Mouse (Mus musculus): ENCODE results near the gene Rpl5. TPM values are rescaled to one million over a fixed set of nuclear protein-coding genes. Genes with fewer than 3 reads are reported as not detected.

The Rpl5 gene
- total RNA-seq, 4 experiments from 2014 or later, result 62.0 to 75.5 (median 66.3) TPM

- no peak for DNase-seq (ENCODE audit: low spot score in 2 of 2)
These were observed 40.9 kb downstream of the Rpl5 start for GRCm38 (mm10) chr5:107941222-107941621.

- DNase-seq (ENCODE audit: low spot score in 2 of 2), result no peak
These were observed 42.6 kb downstream of the Rpl5 start for GRCm38 (mm10) chr5:107942941-107943340.

- no peak for DNase-seq (ENCODE audit: low spot score in 2 of 2)
These were observed 43.2 kb downstream of the Rpl5 start for GRCm38 (mm10) chr5:107943526-107943925.

GRCm38 (mm10) chr5:107946475-107946874 is 46.2 kb downstream of the Rpl5 start:
- DNase-seq (ENCODE audit: low spot score in 2 of 2), result no peak

DNA sequence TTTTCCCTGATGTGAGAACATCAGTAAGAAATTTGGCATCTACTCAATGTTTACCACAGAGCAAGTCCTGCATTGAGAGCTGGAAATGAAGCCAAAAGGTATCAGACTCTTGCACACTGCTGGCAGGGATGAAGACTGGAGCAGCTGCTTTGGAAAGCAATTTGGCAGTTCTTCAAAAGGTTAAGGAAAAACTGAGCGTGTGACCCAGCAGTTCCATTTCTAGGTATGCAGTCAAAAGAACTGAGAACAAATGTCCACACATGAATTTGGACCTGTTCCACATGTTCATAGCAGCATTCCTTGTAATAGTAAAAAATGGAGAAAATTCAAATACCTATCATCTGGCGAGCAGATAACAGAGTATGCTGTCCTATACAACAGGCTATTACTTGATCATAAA is 47.2 kb downstream of the Rpl5 start:
- no peak for DNase-seq (ENCODE audit: low spot score in 2 of 2)

DNA sequence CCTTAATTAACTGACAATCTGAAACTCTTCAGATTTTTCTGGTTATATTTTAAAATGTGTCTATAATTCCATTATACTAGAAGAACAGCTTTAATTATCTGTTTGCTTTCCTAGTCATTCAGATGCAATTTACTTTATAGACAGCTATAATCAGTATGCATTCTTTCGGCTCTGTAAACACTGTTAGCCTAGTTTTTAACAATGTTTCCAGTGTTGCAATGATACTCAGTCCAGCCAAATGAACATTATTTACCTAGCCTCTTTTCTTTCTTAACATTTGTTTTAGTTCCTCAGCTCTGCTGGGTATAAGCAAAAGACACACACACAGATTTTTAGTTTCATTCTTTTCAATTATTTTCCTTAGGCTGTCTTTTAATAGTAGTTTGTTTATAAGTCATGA is 48.6 kb downstream of the Rpl5 start:
- DNase-seq (ENCODE audit: low spot score in 2 of 2), result no peak

GRCm38 (mm10) chr5:107949607-107950006 is 49.3 kb downstream of the Rpl5 start:
- DNase-seq (ENCODE audit: low spot score in 2 of 2), result no peak

GRCm38 (mm10) chr5:107950643-107951042 is 50.3 kb downstream of the Rpl5 start:
- DNase-seq (ENCODE audit: low spot score in 2 of 2), result no peak

Other genes with a start within 250 kb of the Rpl5 start
- gene Gfi1, start 174.5 kb upstream of the Rpl5 start, total RNA-seq (2022), result not detected
- gene Ube2d2b, start 70.4 kb upstream of the Rpl5 start, total RNA-seq (2022), result not detected
- 10 to 100 TPM; 64.9 to 75.5 (median 68.0) TPM for gene Evi5, start 25.4 kb upstream of the Rpl5 start, total RNA-seq (2022)
- gene Fam69a, start 86.6 kb downstream of the Rpl5 start, total RNA-seq (2022), result 10 to 100 TPM; 32.3 to 39.6 (median 35.2) TPM
- 10 to 100 TPM; 52.9 to 64.2 (median 58.8) TPM for gene Mtf2, start 165.2 kb downstream of the Rpl5 start, total RNA-seq (2022)
- 10 to 100 TPM; 26.4 to 33.4 (median 30.8) TPM for gene Tmed5, start 232.1 kb downstream of the Rpl5 start, total RNA-seq (2022)
- 1 to 10 TPM; 1.4 to 1.8 (median 1.6) TPM for gene Ccdc18, start 232.4 kb downstream of the Rpl5 start, total RNA-seq (2022)